Mouse (Mus musculus): ENCODE results near the gene Faf1. TPM values are rescaled to one million over a fixed set of nuclear protein-coding genes. Genes with fewer than 3 reads are reported as not detected.

Faf1 gene
- polyA plus RNA-seq, 1 experiment from 2014 or later = 29.9 TPM

DNA sequence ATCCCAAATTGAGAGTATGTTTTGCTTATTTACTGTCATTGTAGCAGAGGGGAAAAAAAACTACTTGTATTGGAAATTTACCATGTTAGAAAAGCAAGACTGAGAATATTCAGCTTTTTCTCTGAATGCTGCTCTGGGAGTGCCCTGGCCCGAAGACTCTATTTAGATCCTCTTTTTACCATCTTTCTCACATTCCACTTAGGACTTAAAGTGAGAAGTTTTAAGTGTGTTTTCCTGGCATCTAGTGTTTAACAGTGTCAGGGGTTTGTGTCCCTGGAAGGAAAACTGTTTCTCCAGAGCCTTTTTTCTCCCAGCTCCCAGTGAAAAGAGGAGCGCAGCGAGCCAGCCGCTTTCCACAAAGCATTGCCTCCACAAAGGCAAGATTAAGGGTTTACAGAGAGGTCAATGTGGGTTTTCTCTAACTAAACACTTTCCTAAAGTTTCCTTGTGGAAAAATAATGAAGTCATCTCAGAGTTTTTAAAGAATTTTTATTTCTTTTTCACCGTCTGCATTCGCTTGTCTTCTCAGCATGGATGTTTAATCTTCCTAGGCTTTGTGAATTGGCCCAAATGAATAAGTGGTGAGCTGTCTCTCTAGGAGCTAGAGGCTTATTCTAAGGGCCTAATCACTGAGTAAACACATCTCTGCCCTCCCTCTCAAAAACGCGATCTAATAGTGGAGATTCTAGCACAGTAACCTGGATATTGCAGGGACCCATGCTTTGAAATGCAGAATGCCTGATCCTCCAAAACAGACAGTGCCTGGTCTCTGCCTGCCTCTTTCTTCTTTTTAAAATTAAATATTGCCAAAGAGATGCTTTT lies 182.4 kb downstream of the Faf1 start:
- no peak overlapping the region for H3K9ac ChIP-seq (ENCODE audit: low read depth, low read length)
- WGBS = 15% methylated on average over 8 of the region's 8 CpGs
- 0 out of 2 replicates have a peak, but pooled peaks have one; percentile 42 for ATAC-seq

DNA sequence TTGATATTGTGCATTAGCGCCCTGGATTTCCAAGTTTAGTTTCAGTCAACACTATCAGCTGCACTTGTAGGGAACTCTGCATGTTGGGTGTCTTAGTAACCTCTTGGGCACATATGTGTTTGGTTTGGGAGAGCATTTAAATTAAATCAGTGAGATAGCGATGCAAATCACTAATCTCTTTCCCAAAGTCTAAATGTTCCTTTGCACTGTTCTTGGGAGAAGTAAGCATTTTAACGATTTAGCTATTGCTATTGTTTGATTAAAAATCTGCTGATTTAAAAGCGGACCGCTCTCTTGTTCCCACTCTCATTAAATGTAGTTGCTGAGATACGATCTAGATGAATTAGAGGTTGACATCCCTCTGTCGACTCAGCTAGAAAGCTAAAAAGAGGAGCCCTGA lies 183.0 kb downstream of the Faf1 start:
- no peak overlapping the region for H3K9ac ChIP-seq (ENCODE audit: low read depth, low read length)
- no peak overlapping the region for H3K4me2 ChIP-seq (ENCODE audit: low read length)
- H3K36me3 ChIP-seq (ENCODE audit: control insufficient read depth, insufficient read depth, low read length) = 0 out of 2 replicates have a peak, but pooled peaks cover 4% of the 10 kb centered on the region
- ATAC-seq = no peak
- H3K9me3 ChIP-seq (replicated peaks; ENCODE audit: control insufficient read depth, low read length, poor library complexity, severe bottlenecking) = no peaks in the 10 kb centered on the region
- H3K27ac ChIP-seq (ENCODE audit: low read length) = no peak overlapping the region
- peaks cover 8% of the 10 kb centered on the region for H3K4me1 ChIP-seq (ENCODE audit: control insufficient read depth, insufficient read depth, low read length)
- no peak overlapping the region for H3K4me3 ChIP-seq (ENCODE audit: low read depth, low read length)
- H3K27me3 ChIP-seq (ENCODE audit: control insufficient read depth, insufficient read depth, low read depth, low read length) = no peaks in the 10 kb centered on the region; the same call in 1 of the 2 replicates
- 32% methylated on average over 7 of the region's 7 CpGs for WGBS

More for the DNA sequence above, 182.4 kb downstream of the Faf1 start:
- Histone ChIP-seq H3K4me2 (ENCODE audit: low read length) (no peak overlapping the region), H3K27ac (ENCODE audit: low read length) (no peak overlapping the region), H3K36me3 (ENCODE audit: control insufficient read depth, insufficient read depth, low read length) (0 out of 2 replicates have a peak, but pooled peaks cover 4% of the 10 kb centered on the region), H3K27me3 (ENCODE audit: control insufficient read depth, insufficient read depth, low read depth, low read length) (no peaks in the 10 kb centered on the region; the same call in 1 of the 2 replicates), H3K9me3 (replicated peaks; ENCODE audit: control insufficient read depth, low read length, poor library complexity, severe bottlenecking) (no peaks in the 10 kb centered on the region), H3K4me3 (ENCODE audit: low read depth, low read length) (no peak overlapping the region), H3K4me1 (ENCODE audit: control insufficient read depth, insufficient read depth, low read length) (peaks cover 8% of the 10 kb centered on the region)

GRCm38 (mm10) chr4:109860256-109860655 lies 183.9 kb downstream of the Faf1 start:
- H3K4me3 ChIP-seq (ENCODE audit: low read depth, low read length) = no peak overlapping the region
- H3K27me3 ChIP-seq (ENCODE audit: control insufficient read depth, insufficient read depth, low read depth, low read length) = no peaks in the 10 kb centered on the region; the same call in 1 of the 2 replicates
- 0 out of 2 replicates have a peak, but pooled peaks cover 4% of the 10 kb centered on the region for H3K36me3 ChIP-seq (ENCODE audit: control insufficient read depth, insufficient read depth, low read length)
- ATAC-seq = no peak
- no peak overlapping the region for H3K27ac ChIP-seq (ENCODE audit: low read length)
- peaks cover 8% of the 10 kb centered on the region for H3K4me1 ChIP-seq (ENCODE audit: control insufficient read depth, insufficient read depth, low read length)
- H3K4me2 ChIP-seq (ENCODE audit: low read length) = no peak overlapping the region
- WGBS = 25% methylated on average over 2 of the region's 2 CpGs
- H3K9me3 ChIP-seq (replicated peaks; ENCODE audit: control insufficient read depth, low read length, poor library complexity, severe bottlenecking) = no peaks in the 10 kb centered on the region
- no peak overlapping the region for H3K9ac ChIP-seq (ENCODE audit: low read depth, low read length)

DNA sequence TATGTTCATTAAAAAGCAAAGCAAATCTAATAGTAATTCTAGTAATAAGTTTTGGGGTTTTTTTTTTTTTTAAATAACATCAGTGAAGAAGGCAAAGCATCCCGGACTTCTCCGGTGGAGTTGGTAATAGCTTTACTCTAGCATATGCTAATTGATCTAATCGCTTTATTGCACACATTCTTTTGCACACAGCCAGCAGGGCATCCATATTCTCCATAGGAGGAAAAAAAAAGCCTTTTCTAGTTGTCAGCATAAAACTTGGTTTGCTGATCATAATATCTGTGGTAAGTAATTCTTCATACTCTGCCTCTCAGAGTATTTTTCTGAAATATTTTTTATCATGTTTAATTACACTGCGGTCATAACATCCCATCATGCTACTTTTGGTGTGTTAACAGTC lies 185.9 kb downstream of the Faf1 start:
- Histone ChIP-seq H3K27ac (ENCODE audit: low read length) (no peak overlapping the region), H3K36me3 (ENCODE audit: control insufficient read depth, insufficient read depth, low read length) (no peaks in the 10 kb centered on the region), H3K4me3 (ENCODE audit: low read depth, low read length) (no peak overlapping the region), H3K27me3 (ENCODE audit: control insufficient read depth, insufficient read depth, low read depth, low read length) (no peaks in the 10 kb centered on the region), H3K9ac (ENCODE audit: low read depth, low read length) (no peak overlapping the region), H3K9me3 (replicated peaks; ENCODE audit: control insufficient read depth, low read length, poor library complexity, severe bottlenecking) (no peaks in the 10 kb centered on the region), H3K4me2 (ENCODE audit: low read length) (no peak overlapping the region), H3K4me1 (ENCODE audit: control insufficient read depth, insufficient read depth, low read length) (peaks cover 8% of the 10 kb centered on the region)
- no peak for ATAC-seq
- WGBS = 47% methylated on average over 4 of the region's 4 CpGs

GRCm38 (mm10) chr4:109863021-109863420 lies 186.6 kb downstream of the Faf1 start:
- Histone ChIP-seq H3K27me3 (ENCODE audit: control insufficient read depth, insufficient read depth, low read depth, low read length) (no peaks in the 10 kb centered on the region), H3K27ac (ENCODE audit: low read length) (no peak overlapping the region), H3K9me3 (replicated peaks; ENCODE audit: control insufficient read depth, low read length, poor library complexity, severe bottlenecking) (no peaks in the 10 kb centered on the region), H3K36me3 (ENCODE audit: control insufficient read depth, insufficient read depth, low read length) (no peaks in the 10 kb centered on the region), H3K9ac (ENCODE audit: low read depth, low read length) (no peak overlapping the region), H3K4me2 (ENCODE audit: low read length) (no peak overlapping the region), H3K4me3 (ENCODE audit: low read depth, low read length) (no peak overlapping the region), H3K4me1 (ENCODE audit: control insufficient read depth, insufficient read depth, low read length) (peaks cover 8% of the 10 kb centered on the region)
- WGBS = 15% methylated on average over 3 of the region's 3 CpGs
- no peak for ATAC-seq

GRCm38 (mm10) chr4:109868897-109869484 lies 192.6 kb downstream of the Faf1 start:
- ATAC-seq = no peak
- Histone ChIP-seq H3K4me2 (ENCODE audit: low read length) (no peak overlapping the region), H3K27me3 (ENCODE audit: control insufficient read depth, insufficient read depth, low read depth, low read length) (no peaks in the 10 kb centered on the region), H3K27ac (ENCODE audit: low read length) (no peak overlapping the region), H3K9ac (ENCODE audit: low read depth, low read length) (no peak overlapping the region), H3K4me1 (ENCODE audit: control insufficient read depth, insufficient read depth, low read length) (no peaks in the 10 kb centered on the region), H3K9me3 (replicated peaks; ENCODE audit: control insufficient read depth, low read length, poor library complexity, severe bottlenecking) (no peaks in the 10 kb centered on the region), H3K36me3 (ENCODE audit: control insufficient read depth, insufficient read depth, low read length) (no peaks in the 10 kb centered on the region), H3K4me3 (ENCODE audit: low read depth, low read length) (no peak overlapping the region)
- 37% methylated on average over 3 of the region's 3 CpGs for WGBS

- H3K9me3 ChIP-seq (replicated peaks; ENCODE audit: control insufficient read depth, low read length, poor library complexity, severe bottlenecking) = no peaks in the 10 kb centered on the region
- no peak overlapping the region for H3K4me2 ChIP-seq (ENCODE audit: low read length)
- ATAC-seq = no peak
- no peak overlapping the region for H3K4me3 ChIP-seq (ENCODE audit: low read depth, low read length)
- H3K9ac ChIP-seq (ENCODE audit: low read depth, low read length) = no peak overlapping the region
- no peaks in the 10 kb centered on the region for H3K36me3 ChIP-seq (ENCODE audit: control insufficient read depth, insufficient read depth, low read length)
- no peaks in the 10 kb centered on the region for H3K27me3 ChIP-seq (ENCODE audit: control insufficient read depth, insufficient read depth, low read depth, low read length)
- no peaks in the 10 kb centered on the region for H3K4me1 ChIP-seq (ENCODE audit: control insufficient read depth, insufficient read depth, low read length)
- H3K27ac ChIP-seq (ENCODE audit: low read length) = no peak overlapping the region
- 22% methylated on average over 4 of the region's 4 CpGs for WGBS
Measured at GRCm38 (mm10) chr4:109884333-109884732, 207.9 kb downstream of the Faf1 start.

- H3K27ac ChIP-seq (ENCODE audit: low read length) = no peak overlapping the region
- no peak overlapping the region for H3K4me3 ChIP-seq (ENCODE audit: low read depth, low read length)
- H3K4me2 ChIP-seq (ENCODE audit: low read length) = no peak overlapping the region
- no peaks in the 10 kb centered on the region for H3K27me3 ChIP-seq (ENCODE audit: control insufficient read depth, insufficient read depth, low read depth, low read length)
- ATAC-seq = no peak
- 84% methylated on average over 6 of the region's 6 CpGs for WGBS
- 0 out of 2 replicates have a peak, but pooled peaks cover 4% of the 10 kb centered on the region for H3K9me3 ChIP-seq (replicated peaks; ENCODE audit: control insufficient read depth, low read length, poor library complexity, severe bottlenecking)
- peaks cover 9% of the 10 kb centered on the region for H3K36me3 ChIP-seq (ENCODE audit: control insufficient read depth, insufficient read depth, low read length)
- no peaks in the 10 kb centered on the region for H3K4me1 ChIP-seq (ENCODE audit: control insufficient read depth, insufficient read depth, low read length)
- H3K9ac ChIP-seq (ENCODE audit: low read depth, low read length) = no peak overlapping the region
Measured at GRCm38 (mm10) chr4:109887856-109888357, 211.5 kb downstream of the Faf1 start.

Measured in midbrain, embryonic 16.5 days (tissue).